Mouse (Mus musculus): Measurements from ENCODE around the gene Defa34.
"Not testable (repeated sequence)": the region's sequence is repeated elsewhere in the genome, so short reads cannot be mapped to it uniquely, and the experiment has no call there.

- not testable (repeated sequence) for TF ChIP-seq CTCF (IDR thresholded peaks at IDR 0.05; ENCODE audit: borderline replicate concordance, extremely low read depth, insufficient read depth, insufficient read length); POLR2A (IDR thresholded peaks at IDR 0.05; ENCODE audit: borderline replicate concordance, extremely low read depth, insufficient read depth, insufficient read length, poor library complexity, severe bottlenecking)
These were observed 47.7 kb upstream of the Defa34 start, which contains the start of gene Defa26 for GRCm38 (mm10) chr8:21617883-21618282.

All from brain, embryonic 14.5 days (tissue).